Mouse (Mus musculus): ENCODE measurements around the gene 9830107B12Rik. TPM values are rescaled to one million over a fixed set of nuclear protein-coding genes. Genes with fewer than 3 reads are reported as not detected.

The 9830107B12Rik gene
- polyA plus RNA-seq, 2 experiments: not detected

- no peak for ATAC-seq (ENCODE audit: low FRiP score, low read depth)
- WGBS: 52% methylated on average over 3 of the region's 3 CpGs
- H3K4me1 ChIP-seq (ENCODE audit: control insufficient read depth, insufficient read depth, low read length): no peaks in the 10 kb centered on the region
- H3K4me3 ChIP-seq (replicated peaks; ENCODE audit: low read length): no peak overlapping the region
- no peak for TF ChIP-seq POLR2A (IDR thresholded peaks at IDR 0.05; ENCODE audit: borderline replicate concordance, extremely low read depth, insufficient read depth, insufficient read length)
- no peak for DNase-seq (ENCODE audit: low spot score)
- H3K9me3 ChIP-seq (ENCODE audit: control insufficient read depth, low read length): no peaks in the 10 kb centered on the region
- no peak overlapping the region for H3K4me2 ChIP-seq (replicated peaks; ENCODE audit: low read depth, low read length, severe bottlenecking)
- H3K9ac ChIP-seq (ENCODE audit: low read depth, low read length, severe bottlenecking): no peak overlapping the region
- H3K36me3 ChIP-seq (ENCODE audit: control insufficient read depth, insufficient read depth, low read length): no peaks in the 10 kb centered on the region
- no peaks in the 10 kb centered on the region for H3K27me3 ChIP-seq (ENCODE audit: control insufficient read depth, insufficient read depth, low read length)
- no peak overlapping the region for H3K27ac ChIP-seq (replicated peaks; ENCODE audit: low read depth, low read length)
Observed at GRCm38 (mm10) chr17:48080626-48081025, 65.4 kb downstream of the 9830107B12Rik start.

Other genes with a start within 250 kb of the 9830107B12Rik start
- 104 and 165 TPM in 2 replicates for gene Foxp4, start 221.6 kb downstream of the 9830107B12Rik start, polyA plus RNA-seq (2012; rRNA removed)
- 38.6 and 46.0 TPM in 2 replicates for gene Foxp4, start 221.6 kb downstream of the 9830107B12Rik start, polyA plus RNA-seq (2014; fragmentation: Nextera tagmentation; extraction: Ambion mirVana)
- not detected in 2 replicates for gene 1700122O11Rik, start 108.0 kb downstream of the 9830107B12Rik start, polyA plus RNA-seq (2012; rRNA removed)
- not detected in 2 replicates for gene 1700122O11Rik, start 108.0 kb downstream of the 9830107B12Rik start, polyA plus RNA-seq (2014; fragmentation: Nextera tagmentation; extraction: Ambion mirVana)
- 0.08 TPM in 1 of 2 replicates, not detected in the other for gene 1700067P10Rik, start 56.9 kb downstream of the 9830107B12Rik start, polyA plus RNA-seq (2012; rRNA removed)
- gene 1700067P10Rik, start 56.9 kb downstream of the 9830107B12Rik start, polyA plus RNA-seq (2014; fragmentation: Nextera tagmentation; extraction: Ambion mirVana): not detected in 2 replicates
- gene A530064D06Rik, start 21.0 kb upstream of the 9830107B12Rik start, polyA plus RNA-seq (2012; rRNA removed): 0.08 TPM in 1 of 2 replicates, not detected in the other
- not detected in 2 replicates for gene A530064D06Rik, start 21.0 kb upstream of the 9830107B12Rik start, polyA plus RNA-seq (2014; fragmentation: Nextera tagmentation; extraction: Ambion mirVana)
- 0.01 and 0.03 TPM in 2 replicates for gene Trem1, start 86.5 kb upstream of the 9830107B12Rik start, polyA plus RNA-seq (2012; rRNA removed)
- 0.08 TPM in 1 of 2 replicates, not detected in the other for gene Trem1, start 86.5 kb upstream of the 9830107B12Rik start, polyA plus RNA-seq (2014; fragmentation: Nextera tagmentation; extraction: Ambion mirVana)
- not detected in 2 replicates for gene Trem3, start 101.5 kb upstream of the 9830107B12Rik start, polyA plus RNA-seq (2012; rRNA removed)
- gene Trem3, start 101.5 kb upstream of the 9830107B12Rik start, polyA plus RNA-seq (2014; fragmentation: Nextera tagmentation; extraction: Ambion mirVana): not detected in 2 replicates
- gene Treml4, start 118.0 kb upstream of the 9830107B12Rik start, polyA plus RNA-seq (2012; rRNA removed): 0.13 and 0.41 TPM in 2 replicates
- gene Treml4, start 118.0 kb upstream of the 9830107B12Rik start, polyA plus RNA-seq (2014; fragmentation: Nextera tagmentation; extraction: Ambion mirVana): 0.32 and 0.41 TPM in 2 replicates
- 0.79 and 1.3 TPM in 2 replicates for gene Treml2, start 153.2 kb upstream of the 9830107B12Rik start, polyA plus RNA-seq (2012; rRNA removed)
- 0.11 TPM in 1 of 2 replicates, not detected in the other for gene Treml2, start 153.2 kb upstream of the 9830107B12Rik start, polyA plus RNA-seq (2014; fragmentation: Nextera tagmentation; extraction: Ambion mirVana)
- gene B430306N03Rik, start 169.9 kb upstream of the 9830107B12Rik start, polyA plus RNA-seq (2012; rRNA removed): 0.18 and 0.45 TPM in 2 replicates
- 0.28 TPM in 1 of 2 replicates, not detected in the other for gene B430306N03Rik, start 169.9 kb upstream of the 9830107B12Rik start, polyA plus RNA-seq (2014; fragmentation: Nextera tagmentation; extraction: Ambion mirVana)
- gene Trem2, start 200.1 kb upstream of the 9830107B12Rik start, polyA plus RNA-seq (2012; rRNA removed): 10.4 and 12.8 TPM in 2 replicates
- 6.8 and 8.4 TPM in 2 replicates for gene Trem2, start 200.1 kb upstream of the 9830107B12Rik start, polyA plus RNA-seq (2014; fragmentation: Nextera tagmentation; extraction: Ambion mirVana)
- 0.54 and 1.2 TPM in 2 replicates for gene Treml1, start 213.6 kb upstream of the 9830107B12Rik start, polyA plus RNA-seq (2012; rRNA removed)
- 0.74 and 1.4 TPM in 2 replicates for gene Treml1, start 213.6 kb upstream of the 9830107B12Rik start, polyA plus RNA-seq (2014; fragmentation: Nextera tagmentation; extraction: Ambion mirVana)